Mouse (Mus musculus): ENCODE data around the gene Bcat2.
"Not testable (repeated sequence)": the region's sequence is repeated elsewhere in the genome, so short reads cannot be mapped to it uniquely, and the experiment has no call there.

The Bcat2 gene

GRCm38 (mm10) chr7:45570103-45570741 lies at the start of gene Bcat2:
Bcat2 (plus strand) TSS chr7:45570153.
- in situ Hi-C loops (cut with MboI; ENCODE audit: low sequenced_read_pairs): no loop called here

GRCm38 (mm10) chr7:45520605-45521004 lies 49.3 kb upstream of the Bcat2 start:
- in situ Hi-C loops (cut with MboI; ENCODE audit: low sequenced_read_pairs): no loop called here

- in situ Hi-C loops (cut with MboI; ENCODE audit: low sequenced_read_pairs): no loop called here
Observed at GRCm38 (mm10) chr7:45521728-45522184, 48.2 kb upstream of the Bcat2 start.

GRCm38 (mm10) chr7:45522194-45522752 lies 47.7 kb upstream of the Bcat2 start:
- in situ Hi-C loops (cut with MboI; ENCODE audit: low sequenced_read_pairs): no loop called here

- in situ Hi-C loops (cut with MboI; ENCODE audit: low sequenced_read_pairs): no loop called here
Observed at GRCm38 (mm10) chr7:45522957-45523676, 46.8 kb upstream of the Bcat2 start.

- in situ Hi-C loops (cut with MboI; ENCODE audit: low sequenced_read_pairs): no loop called here
Observed at GRCm38 (mm10) chr7:45523678-45524170, 46.2 kb upstream of the Bcat2 start.

GRCm38 (mm10) chr7:45524841-45525621 lies 44.9 kb upstream of the Bcat2 start:
- in situ Hi-C loops (cut with MboI; ENCODE audit: low sequenced_read_pairs): no loop called here

- in situ Hi-C loops (cut with MboI; ENCODE audit: low sequenced_read_pairs): no loop called here
Observed at GRCm38 (mm10) chr7:45525809-45526473, 44.0 kb upstream of the Bcat2 start, which contains the start of the genes Ppp1r15a and Plekha4. Ppp1r15a (minus strand) TSS chr7:45526268. Plekha4 (plus strand) TSS chr7:45526330.

GRCm38 (mm10) chr7:45526474-45527120 lies 43.4 kb upstream of the Bcat2 start:
- in situ Hi-C loops (cut with MboI; ENCODE audit: low sequenced_read_pairs): no loop called here

- in situ Hi-C loops (cut with MboI; ENCODE audit: low sequenced_read_pairs): not testable (repeated sequence)
Observed at GRCm38 (mm10) chr7:45527169-45527568, 42.8 kb upstream of the Bcat2 start.

GRCm38 (mm10) chr7:45529461-45529860 lies 40.5 kb upstream of the Bcat2 start:
- in situ Hi-C loops (cut with MboI; ENCODE audit: low sequenced_read_pairs): no loop called here

- in situ Hi-C loops (cut with MboI; ENCODE audit: low sequenced_read_pairs): no loop called here
Observed at GRCm38 (mm10) chr7:45530643-45531042, 39.3 kb upstream of the Bcat2 start.

- in situ Hi-C loops (cut with MboI; ENCODE audit: low sequenced_read_pairs): no loop called here
Observed at GRCm38 (mm10) chr7:45535676-45536075, 34.3 kb upstream of the Bcat2 start.

GRCm38 (mm10) chr7:45537602-45538001 lies 32.4 kb upstream of the Bcat2 start:
- in situ Hi-C loops (cut with MboI; ENCODE audit: low sequenced_read_pairs): no loop called here

GRCm38 (mm10) chr7:45538163-45539041 lies 31.6 kb upstream of the Bcat2 start:
- in situ Hi-C loops (cut with MboI; ENCODE audit: low sequenced_read_pairs): no loop called here

- in situ Hi-C loops (cut with MboI; ENCODE audit: low sequenced_read_pairs): no loop called here
Observed at GRCm38 (mm10) chr7:45539095-45539494, 30.9 kb upstream of the Bcat2 start.

- in situ Hi-C loops (cut with MboI; ENCODE audit: low sequenced_read_pairs): no loop called here
Observed at GRCm38 (mm10) chr7:45540213-45540612, 29.7 kb upstream of the Bcat2 start.

GRCm38 (mm10) chr7:45544525-45544924 lies 25.4 kb upstream of the Bcat2 start:
- in situ Hi-C loops (cut with MboI; ENCODE audit: low sequenced_read_pairs): no loop called here
